1 mouse cellular context compared by ENCODE assay signal in the genomic region with DNA sequence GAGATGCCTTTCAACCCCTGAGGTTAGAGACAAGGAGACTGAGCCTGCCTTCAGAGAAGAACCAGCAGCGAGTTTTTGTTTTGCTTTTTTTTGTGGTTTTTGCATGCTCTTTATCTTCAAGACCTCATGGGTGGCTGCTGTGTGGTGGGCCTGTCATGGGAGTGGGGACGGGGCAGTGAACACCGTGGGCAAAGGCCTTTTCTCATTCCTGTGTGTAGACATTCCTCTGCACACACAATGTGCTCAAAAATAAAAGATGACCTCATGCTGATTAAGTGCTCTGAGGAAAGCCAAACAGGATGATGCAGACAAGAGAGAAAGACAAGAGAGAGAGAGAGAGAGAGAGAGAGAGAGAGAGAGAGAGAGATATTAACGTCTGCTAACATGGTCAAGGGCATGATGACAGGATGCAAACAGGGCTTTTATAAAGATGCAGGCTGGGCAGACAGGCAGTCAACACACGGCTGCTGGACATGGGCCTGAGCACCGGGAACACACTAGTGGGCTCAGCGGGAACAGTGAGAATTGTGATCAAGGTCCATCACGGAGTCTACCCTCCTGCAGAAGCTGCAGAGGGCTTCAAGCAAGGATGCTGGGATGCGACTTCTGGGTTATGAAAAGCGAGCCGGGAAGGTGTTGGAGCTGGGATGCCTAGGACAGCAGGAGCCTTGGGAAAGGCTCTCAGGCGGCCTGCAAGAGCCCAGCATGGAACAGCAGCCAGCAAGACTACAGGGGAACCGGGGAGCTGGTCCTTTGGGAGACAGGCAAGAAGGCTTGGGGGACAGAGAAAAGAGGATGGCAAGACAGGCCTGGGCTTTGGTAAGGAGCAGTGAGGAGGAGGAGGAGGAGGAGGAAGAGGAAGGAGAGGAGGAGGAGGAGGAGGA.
TF ChIP-seq lines count a peak whose summit lies in the region.

No protein-coding gene starts in this region.

TF ChIP-seq in C2C12, 6 proteins besides CTCF, POLR2A, EP300 and RAD21 (continued from another document):
- TF ChIP-seq MYOD1 (IDR thresholded peaks at IDR 0.05; ENCODE audit: control insufficient read depth, insufficient read length, low read depth): no peak
- TF ChIP-seq FOSL1 (IDR thresholded peaks at IDR 0.05; ENCODE audit: insufficient read depth, low read length, poor library complexity, severe bottlenecking): no peak
- TF ChIP-seq MYOG (IDR thresholded peaks at IDR 0.05; ENCODE audit: control insufficient read depth, extremely low read depth, insufficient read length): no peak
- TF ChIP-seq CEBPB (IDR thresholded peaks at IDR 0.05; ENCODE audit: low read depth): no peak
- TF ChIP-seq USF1 (IDR thresholded peaks at IDR 0.05; ENCODE audit: low read depth): no peak
